Mouse (Mus musculus): ENCODE measurements around the gene Gm20662. TPM values are rescaled to one million over a fixed set of nuclear protein-coding genes. Genes with fewer than 3 reads are reported as not detected.

The Gm20662 gene
- polyA plus RNA-seq, 1 experiment = 1.7 TPM

- H3K36me3 ChIP-seq (ENCODE audit: control insufficient read depth, insufficient read depth, low read length) = peaks cover 25% of the 10 kb centered on the region
- 86% methylated on average over 3 of the region's 3 CpGs for WGBS
- no peak for DNase-seq (ENCODE audit: low read depth in 1 of 2, low spot score in 2 of 2)
- no peaks in the 10 kb centered on the region for H3K4me1 ChIP-seq (ENCODE audit: control insufficient read depth, insufficient read depth, insufficient read length)
- no peak overlapping the region for H3K27ac ChIP-seq (ENCODE audit: insufficient read depth, low read length)
- TF ChIP-seq POLR2A (IDR thresholded peaks at IDR 0.05; ENCODE audit: low read depth, low read length) (no peak), CTCF (IDR thresholded peaks at IDR 0.05; ENCODE audit: extremely low read depth, insufficient read depth, insufficient read length, insufficient replicate concordance) (no peak)
- no peak overlapping the region for H3K4me3 ChIP-seq (ENCODE audit: extremely low read depth, insufficient read depth, insufficient read length)
- H3K27me3 ChIP-seq (ENCODE audit: control insufficient read depth, insufficient read depth, low read length) = no peaks in the 10 kb centered on the region
Measured at GRCm38 (mm10) chr9:108026584-108026983, 30.4 kb downstream of the Gm20662 start.

- Histone ChIP-seq H3K36me3 (ENCODE audit: control insufficient read depth, insufficient read depth, low read length) (peaks cover 26% of the 10 kb centered on the region), H3K27me3 (ENCODE audit: control insufficient read depth, insufficient read depth, low read length) (no peaks in the 10 kb centered on the region), H3K4me3 (ENCODE audit: extremely low read depth, insufficient read depth, insufficient read length) (no peak overlapping the region), H3K4me1 (ENCODE audit: control insufficient read depth, insufficient read depth, insufficient read length) (no peaks in the 10 kb centered on the region), H3K27ac (ENCODE audit: insufficient read depth, low read length) (no peak overlapping the region)
- WGBS = 99% methylated on average over 3 of the region's 3 CpGs
- no peak for DNase-seq (ENCODE audit: low read depth in 1 of 2, low spot score in 2 of 2)
- TF ChIP-seq CTCF (IDR thresholded peaks at IDR 0.05; ENCODE audit: extremely low read depth, insufficient read depth, insufficient read length, insufficient replicate concordance) (no peak), POLR2A (IDR thresholded peaks at IDR 0.05; ENCODE audit: low read depth, low read length) (no peak)
Measured at GRCm38 (mm10) chr9:108027867-108028266, 31.7 kb downstream of the Gm20662 start.

- TF ChIP-seq POLR2A (IDR thresholded peaks at IDR 0.05; ENCODE audit: low read depth, low read length) (no peak), CTCF (IDR thresholded peaks at IDR 0.05; ENCODE audit: extremely low read depth, insufficient read depth, insufficient read length, insufficient replicate concordance) (no peak)
- 93% methylated on average over 5 of the region's 5 CpGs for WGBS
- H3K36me3 ChIP-seq (ENCODE audit: control insufficient read depth, insufficient read depth, low read length) = peaks cover 11% of the 10 kb centered on the region
- H3K4me1 ChIP-seq (ENCODE audit: control insufficient read depth, insufficient read depth, insufficient read length) = peaks cover 7% of the 10 kb centered on the region; the same call in 1 of the 2 replicates
- H3K27me3 ChIP-seq (ENCODE audit: control insufficient read depth, insufficient read depth, low read length) = no peaks in the 10 kb centered on the region
- no peak for DNase-seq (ENCODE audit: low read depth in 1 of 2, low spot score in 2 of 2)
- H3K4me3 ChIP-seq (ENCODE audit: extremely low read depth, insufficient read depth, insufficient read length) = no peak overlapping the region
- H3K27ac ChIP-seq (ENCODE audit: insufficient read depth, low read length) = no peak overlapping the region
Measured at GRCm38 (mm10) chr9:108032126-108032525, 36.0 kb downstream of the Gm20662 start.

DNA sequence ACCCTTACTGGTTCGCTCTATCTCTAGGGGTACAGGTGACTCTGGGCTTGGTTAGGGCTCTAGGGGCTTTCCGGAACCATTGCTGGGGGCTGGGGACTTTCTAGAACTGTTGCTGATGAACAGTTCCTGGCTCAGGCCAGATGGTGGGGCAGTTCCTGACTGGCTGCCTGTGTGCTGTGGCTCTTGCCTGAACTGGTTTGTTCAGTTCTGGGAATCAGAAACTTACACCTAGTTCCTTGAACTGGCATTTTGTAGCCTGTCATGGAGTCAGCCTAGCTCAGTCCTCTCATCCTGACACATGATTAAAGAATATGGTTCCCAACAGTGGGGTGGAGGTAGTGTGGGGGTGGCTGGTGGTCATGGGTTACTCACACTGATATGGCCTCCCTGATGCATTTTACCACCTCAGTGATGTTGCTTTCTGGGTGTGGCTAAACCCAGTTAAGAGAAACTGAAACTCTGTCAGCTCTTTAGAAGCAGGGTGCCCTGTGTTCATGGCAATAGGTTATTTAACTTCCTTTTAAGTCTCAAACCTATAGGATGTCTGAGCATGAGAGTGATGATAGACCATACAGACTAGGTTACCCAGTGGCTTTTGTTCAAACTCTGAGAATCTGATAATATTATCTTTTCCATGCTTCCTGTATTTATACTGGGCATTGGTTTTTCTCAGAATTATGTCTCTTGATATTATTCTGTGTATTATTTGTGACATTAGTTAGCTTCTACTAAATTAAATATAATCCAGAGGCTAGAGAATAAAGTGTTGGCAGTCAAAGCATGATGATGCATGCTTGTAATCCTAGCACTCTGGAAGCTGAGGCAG, 39.4 kb downstream of the Gm20662 start:
- Histone ChIP-seq H3K4me3 (ENCODE audit: extremely low read depth, insufficient read depth, insufficient read length) (no peak overlapping the region), H3K27me3 (ENCODE audit: control insufficient read depth, insufficient read depth, low read length) (no peaks in the 10 kb centered on the region), H3K27ac (ENCODE audit: insufficient read depth, low read length) (peak overlapping the region; percentile 73), H3K36me3 (ENCODE audit: control insufficient read depth, insufficient read depth, low read length) (peaks cover 9% of the 10 kb centered on the region), H3K4me1 (ENCODE audit: control insufficient read depth, insufficient read depth, insufficient read length) (peaks cover 7% of the 10 kb centered on the region; the same call in 1 of the 2 replicates)
- TF ChIP-seq POLR2A (IDR thresholded peaks at IDR 0.05; ENCODE audit: low read depth, low read length) = no peak
- TF ChIP-seq CTCF (IDR thresholded peaks at IDR 0.05; ENCODE audit: extremely low read depth, insufficient read depth, insufficient read length, insufficient replicate concordance) = no peak
- WGBS = 63% methylated on average over 2 of the region's 2 CpGs
- DNase-seq (ENCODE audit: low read depth in 1 of 2, low spot score in 2 of 2) = peak; percentile 11 to 27

- Histone ChIP-seq H3K4me3 (ENCODE audit: extremely low read depth, insufficient read depth, insufficient read length) (no peak overlapping the region), H3K4me1 (ENCODE audit: control insufficient read depth, insufficient read depth, insufficient read length) (peaks cover 5% of the 10 kb centered on the region; the same call in 1 of the 2 replicates), H3K27ac (ENCODE audit: insufficient read depth, low read length) (no peak overlapping the region), H3K27me3 (ENCODE audit: control insufficient read depth, insufficient read depth, low read length) (no peaks in the 10 kb centered on the region), H3K36me3 (ENCODE audit: control insufficient read depth, insufficient read depth, low read length) (peaks cover 28% of the 10 kb centered on the region)
- 90% methylated on average over 8 of the region's 8 CpGs for WGBS
- no peak for DNase-seq (ENCODE audit: low read depth in 1 of 2, low spot score in 2 of 2)
- TF ChIP-seq CTCF (IDR thresholded peaks at IDR 0.05; ENCODE audit: extremely low read depth, insufficient read depth, insufficient read length, insufficient replicate concordance) = no peak
- TF ChIP-seq POLR2A (IDR thresholded peaks at IDR 0.05; ENCODE audit: low read depth, low read length) = no peak
Measured at GRCm38 (mm10) chr9:108044751-108045492, 48.8 kb downstream of the Gm20662 start.

DNA sequence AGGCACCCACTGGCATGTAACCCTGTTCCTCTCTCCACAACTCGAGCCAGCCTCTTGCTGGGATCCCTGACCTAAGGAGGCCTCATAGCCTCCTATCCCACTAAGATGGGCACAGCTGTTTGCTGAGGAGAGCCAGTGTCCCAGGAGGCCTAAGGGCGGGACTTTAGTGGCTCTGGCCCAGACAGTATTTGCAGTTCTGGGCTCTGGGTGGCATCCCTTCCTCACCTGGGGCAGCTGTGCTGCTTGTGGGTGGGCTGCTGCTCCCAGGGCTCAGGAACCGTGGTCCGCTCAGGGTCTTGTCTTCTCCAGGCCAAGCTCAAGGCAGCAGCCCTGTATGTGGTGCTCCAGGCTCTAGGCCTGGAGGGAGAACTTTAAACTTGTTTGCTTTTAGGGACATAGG, 50.4 kb downstream of the Gm20662 start:
- H3K36me3 ChIP-seq (ENCODE audit: control insufficient read depth, insufficient read depth, low read length) = peaks cover 27% of the 10 kb centered on the region
- DNase-seq (ENCODE audit: low read depth in 1 of 2, low spot score in 2 of 2) = no peak
- H3K4me1 ChIP-seq (ENCODE audit: control insufficient read depth, insufficient read depth, insufficient read length) = peaks cover 7% of the 10 kb centered on the region; the same call in 1 of the 2 replicates
- no peak overlapping the region for H3K27ac ChIP-seq (ENCODE audit: insufficient read depth, low read length)
- no peak overlapping the region for H3K4me3 ChIP-seq (ENCODE audit: extremely low read depth, insufficient read depth, insufficient read length)
- TF ChIP-seq CTCF (IDR thresholded peaks at IDR 0.05; ENCODE audit: extremely low read depth, insufficient read depth, insufficient read length, insufficient replicate concordance) = no peak
- TF ChIP-seq POLR2A (IDR thresholded peaks at IDR 0.05; ENCODE audit: low read depth, low read length) = no peak
- H3K27me3 ChIP-seq (ENCODE audit: control insufficient read depth, insufficient read depth, low read length) = no peaks in the 10 kb centered on the region
- 87% methylated on average over 4 of the region's 4 CpGs for WGBS
